ENCODE assay signal across 8 mouse cellular contexts in genomic region chr15:79691023-79691508, GRCm38 (mm10). TPM values are rescaled to one million over a fixed set of nuclear protein-coding genes. Genes with fewer than 3 reads are reported as not detected.
DNase-seq lines count a peak whose midpoint lies in the region; ATAC-seq and TF ChIP-seq lines count a peak whose summit lies in the region.

No protein-coding gene starts in this region.

- H3K4me2 ChIP-seq in forebrain, embryonic 15.5 days (replicated peaks) = peak overlapping the region; percentile 87
- peak overlapping the region; percentile 99 for H3K4me2 ChIP-seq in hindbrain, postnatal 0 days (ENCODE audit: low read depth, low read length)

- WGBS in forebrain, embryonic 15.5 days = under 1% methylated on average over 53 of the region's 53 CpGs
- under 1% methylated on average over 53 of the region's 53 CpGs for WGBS in hindbrain, postnatal 0 days

- no peaks in the 10 kb centered on the region for H3K9me3 ChIP-seq in forebrain, embryonic 15.5 days
- no peaks in the 10 kb centered on the region for H3K9me3 ChIP-seq in hindbrain, postnatal 0 days (ENCODE audit: low read length)

- H3K27ac ChIP-seq in bone marrow macrophage, adult 2 months (ENCODE audit: insufficient read depth, low read depth, low read length) = no peak overlapping the region
- peak overlapping the region; percentile 90 for H3K27ac ChIP-seq in forebrain, embryonic 15.5 days (replicated peaks)
- H3K27ac ChIP-seq in hindbrain, postnatal 0 days = peak overlapping the region; percentile 88

- H3K9ac ChIP-seq in forebrain, embryonic 15.5 days (replicated peaks) = peak overlapping the region; percentile 82
- H3K9ac ChIP-seq in hindbrain, postnatal 0 days (replicated peaks; ENCODE audit: low read length) = peak overlapping the region; percentile 84

- H3K4me3 ChIP-seq in bone marrow macrophage, adult 2 months (ENCODE audit: insufficient read depth, low read length) = peak overlapping the region; percentile 86
- peak overlapping the region; percentile 87 for H3K4me3 ChIP-seq in forebrain, embryonic 15.5 days
- peak overlapping the region; percentile 83 for H3K4me3 ChIP-seq in hindbrain, postnatal 0 days (ENCODE audit: low read length)

- DNase-seq in layer of hippocampus, postnatal 36 days = peak; percentile 50 to 51
- DNase-seq in layer of hippocampus, adult 18-20 months (ENCODE audit: low spot score in 2 of 2) = no peak
- DNase-seq in hindbrain, postnatal 0 days (ENCODE audit: low spot score) = no peak
- DNase-seq in lung, postnatal 36 days = peak; percentile 28
- DNase-seq in testis, postnatal 14 days (ENCODE audit: low spot score) = peak; percentile 78
- DNase-seq in left cerebral cortex, postnatal 14 days (ENCODE audit: low spot score in 2 of 2) = no peak

- intact Hi-C loops in left cerebral cortex, postnatal 14 days (cut with DNase I) = no loop called here

- H3K27me3 ChIP-seq in forebrain, embryonic 15.5 days = no peaks in the 10 kb centered on the region
- no peaks in the 10 kb centered on the region for H3K27me3 ChIP-seq in hindbrain, postnatal 0 days (ENCODE audit: insufficient read depth, low read length)

- ATAC-seq in forebrain, embryonic 15.5 days (replicated peaks) = peak; percentile 27
- no peak for ATAC-seq in hindbrain, postnatal 0 days

- no peak for TF ChIP-seq POLR2A in bone marrow macrophage, adult 2 months (IDR thresholded peaks at IDR 0.05; ENCODE audit: borderline replicate concordance, low read depth, low read length)

- no peak for TF ChIP-seq CTCF in bone marrow macrophage, adult 2 months (IDR thresholded peaks at IDR 0.05; ENCODE audit: low read depth, low read length)
- TF ChIP-seq CTCF in hindbrain, postnatal 0 days (IDR thresholded peaks at IDR 0.05; ENCODE audit: low read depth) = no peak

- H3K4me1 ChIP-seq in bone marrow macrophage, adult 2 months (ENCODE audit: control insufficient read depth, insufficient read depth, low read length) = peaks cover 31% of the 10 kb centered on the region
- H3K4me1 ChIP-seq in forebrain, embryonic 15.5 days = peaks cover 45% of the 10 kb centered on the region
- peaks cover 7% of the 10 kb centered on the region for H3K4me1 ChIP-seq in hindbrain, postnatal 0 days (ENCODE audit: insufficient read depth, low read length)

- 0 out of 2 replicates have a peak, but pooled peaks cover 4% of the 10 kb centered on the region for H3K36me3 ChIP-seq in forebrain, embryonic 15.5 days
- H3K36me3 ChIP-seq in hindbrain, postnatal 0 days (ENCODE audit: insufficient read depth, low read length) = no peaks in the 10 kb centered on the region

RNA-seq across cellular contexts. Expression of gene Gtpbp1, which starts 0.4 kb away (rescaled TPM):
- total RNA-seq in layer of hippocampus, postnatal 36 days (2021) = 10 to 100 TPM; 48.6 to 51.6 TPM
- 10 to 100 TPM; 51.7 to 56.9 TPM for total RNA-seq in layer of hippocampus, adult 18-20 months (2021)
- polyA plus RNA-seq in bone marrow macrophage, adult 2 months (2012; ENCODE audit: insufficient read depth, insufficient read length, missing spikeins) = 27.1 and 32.7 TPM in 2 replicates
- polyA plus RNA-seq in forebrain, embryonic 15.5 days (2015; fragmentation: Nextera tagmentation; extraction: Ambion mirVana) = 53.9 and 58.0 TPM in 2 replicates
- 88.2 and 91.7 TPM in 2 replicates for total RNA-seq in hindbrain, postnatal 0 days (2014; rRNA removed)
- polyA plus RNA-seq in hindbrain, postnatal 0 days (2015; fragmentation: Nextera tagmentation; extraction: Ambion mirVana) = 36.7 and 38.3 TPM in 2 replicates
- 10 to 100 TPM; 44.1 to 44.7 TPM for total RNA-seq in left cerebral cortex, postnatal 14 days (2021)

RNA-seq across cellular contexts. Expression of gene Josd1, which starts 3.3 kb away (rescaled TPM):
- total RNA-seq in layer of hippocampus, postnatal 36 days (2021) = 10 to 100 TPM; 48.4 to 50.1 TPM
- 10 to 100 TPM; 49.4 TPM for total RNA-seq in layer of hippocampus, adult 18-20 months (2021)
- polyA plus RNA-seq in bone marrow macrophage, adult 2 months (2012; ENCODE audit: insufficient read depth, insufficient read length, missing spikeins) = 20.2 and 21.0 TPM in 2 replicates
- 23.3 and 26.8 TPM in 2 replicates for polyA plus RNA-seq in forebrain, embryonic 15.5 days (2015; fragmentation: Nextera tagmentation; extraction: Ambion mirVana)
- total RNA-seq in hindbrain, postnatal 0 days (2014; rRNA removed) = 53.3 and 57.9 TPM in 2 replicates
- 18.1 and 20.0 TPM in 2 replicates for polyA plus RNA-seq in hindbrain, postnatal 0 days (2015; fragmentation: Nextera tagmentation; extraction: Ambion mirVana)
- total RNA-seq in left cerebral cortex, postnatal 14 days (2021) = 10 to 100 TPM; 56.1 to 66.2 TPM

RNA-seq across cellular contexts. Expression of gene Tomm22, which starts 20.4 kb away (rescaled TPM):
- 100 to 1,000 TPM; 101 to 108 TPM for total RNA-seq in layer of hippocampus, postnatal 36 days (2021)
- total RNA-seq in layer of hippocampus, adult 18-20 months (2021) = 10 to 100 TPM; 96.4 to 98.2 TPM
- 129 and 135 TPM in 2 replicates for polyA plus RNA-seq in bone marrow macrophage, adult 2 months (2012; ENCODE audit: insufficient read depth, insufficient read length, missing spikeins)
- 264 and 266 TPM in 2 replicates for polyA plus RNA-seq in forebrain, embryonic 15.5 days (2015; fragmentation: Nextera tagmentation; extraction: Ambion mirVana)
- 139 and 149 TPM in 2 replicates for total RNA-seq in hindbrain, postnatal 0 days (2014; rRNA removed)
- 239 and 241 TPM in 2 replicates for polyA plus RNA-seq in hindbrain, postnatal 0 days (2015; fragmentation: Nextera tagmentation; extraction: Ambion mirVana)
- total RNA-seq in left cerebral cortex, postnatal 14 days (2021) = 10 to 100 TPM; 97.8 to 99.7 TPM

RNA-seq across cellular contexts. Expression of gene Cby1, which starts 32.1 kb away (rescaled TPM):
- 10 to 100 TPM; 43.2 to 44.3 TPM for total RNA-seq in layer of hippocampus, postnatal 36 days (2021)
- 10 to 100 TPM; 46.2 to 46.9 TPM for total RNA-seq in layer of hippocampus, adult 18-20 months (2021)
- polyA plus RNA-seq in bone marrow macrophage, adult 2 months (2012; ENCODE audit: insufficient read depth, insufficient read length, missing spikeins) = 12.5 and 14.7 TPM in 2 replicates
- 116 and 124 TPM in 2 replicates for polyA plus RNA-seq in forebrain, embryonic 15.5 days (2015; fragmentation: Nextera tagmentation; extraction: Ambion mirVana)
- 48.2 and 54.2 TPM in 2 replicates for total RNA-seq in hindbrain, postnatal 0 days (2014; rRNA removed)
- 91.5 and 92.0 TPM in 2 replicates for polyA plus RNA-seq in hindbrain, postnatal 0 days (2015; fragmentation: Nextera tagmentation; extraction: Ambion mirVana)
- total RNA-seq in left cerebral cortex, postnatal 14 days (2021) = 10 to 100 TPM; 65.3 to 69.2 TPM

RNA-seq across cellular contexts. Expression of gene Fam227a, which starts 32.3 kb away (rescaled TPM):
- 10 to 100 TPM in 1 of 2 experiments, 1 to 10 TPM in 1; 9.7 to 16.0 TPM for total RNA-seq in layer of hippocampus, postnatal 36 days (2021)
- total RNA-seq in layer of hippocampus, adult 18-20 months (2021) = 1 to 10 TPM; 8.3 to 9.4 TPM
- polyA plus RNA-seq in bone marrow macrophage, adult 2 months (2012; ENCODE audit: insufficient read depth, insufficient read length, missing spikeins) = 2.2 and 2.6 TPM in 2 replicates
- 4.7 and 5.2 TPM in 2 replicates for polyA plus RNA-seq in forebrain, embryonic 15.5 days (2015; fragmentation: Nextera tagmentation; extraction: Ambion mirVana)
- total RNA-seq in hindbrain, postnatal 0 days (2014; rRNA removed) = 6.4 and 8.4 TPM in 2 replicates
- polyA plus RNA-seq in hindbrain, postnatal 0 days (2015; fragmentation: Nextera tagmentation; extraction: Ambion mirVana) = 2.1 and 3.1 TPM in 2 replicates
- 10 to 100 TPM in 1 of 2 experiments, 1 to 10 TPM in 1; 7.0 to 12.4 TPM for total RNA-seq in left cerebral cortex, postnatal 14 days (2021)

Comparison
In these comparisons a context has a peak if more than half of its experiments do, and no peak if none do; other contexts are left out.
1. DNase-seq: peak in layer of hippocampus, postnatal 36 days (2 of 2), lung, postnatal 36 days (single experiment) and testis, postnatal 14 days (single experiment); none in layer of hippocampus, adult 18-20 months (0 of 2), hindbrain, postnatal 0 days (single experiment) and left cerebral cortex, postnatal 14 days (0 of 2).
2. Peak in every context shown above with its lines, with median percentiles within 50 percentile points of each other: H3K4me3 ChIP-seq.